Mouse (Mus musculus) neural tube, embryonic 12.5 days (tissue): ENCODE data around the gene Ogfod2. TPM values are rescaled to one million over a fixed set of nuclear protein-coding genes. Genes with fewer than 3 reads are reported as not detected.

ENCODE experiments used
- ATAC-seq: fragments of 200-750 bp; cut with Nextera tagmentation; 2 replicates; pipeline ENCODE4 v1.8.0; 2017; ENCODE audit warnings: low read depth, mild to moderate bottlenecking, moderate TSS enrichment, moderate library complexity; ENCODE audit not compliant: low FRiP score
- H3K27ac ChIP-seq: fragments of 300-500 bp; sonication (generic); 2 replicates; pipeline ENCODE4 v1.5.1; 2016
- H3K27me3 ChIP-seq: fragments of 300-500 bp; sonication (generic); replicated peaks from 2 replicates; pipeline ENCODE4 v1.6.1; 2016; ENCODE audit warnings: mild to moderate bottlenecking
- H3K36me3 ChIP-seq: fragments of 300-500 bp; sonication (generic); 2 replicates; pipeline ENCODE4 v1.6.1; 2016; ENCODE audit warnings: mild to moderate bottlenecking
- H3K4me1 ChIP-seq: fragments of 300-500 bp; sonication (generic); 2 replicates; pipeline ENCODE4 v1.6.1; 2016
- H3K4me2 ChIP-seq: fragments of 300-500 bp; sonication (generic); replicated peaks from 2 replicates; pipeline ENCODE4 v1.6.1; 2016; ENCODE audit warnings: mild to moderate bottlenecking
- H3K4me3 ChIP-seq: fragments of 300-500 bp; sonication (generic); 2 replicates; pipeline ENCODE4 v1.5.1; 2016
- H3K9ac ChIP-seq: fragments of 300-500 bp; sonication (generic); 2 replicates; pipeline ENCODE4 v1.6.1; 2016; ENCODE audit warnings: mild to moderate bottlenecking
- H3K9me3 ChIP-seq: fragments of 300-500 bp; sonication (generic); 2 replicates; pipeline ENCODE4 v1.6.1; 2016; ENCODE audit warnings: mild to moderate bottlenecking
- WGBS: fragments of 180-500 bp; shearing (Covaris S2); methylation state at CpG from one replicate; pipeline ENCODE4 v1.1.7; 2016; 5-methylcytosine and 5-hydroxymethylcytosine counted together
- polyA plus RNA-seq: library from polyadenylated mRNA; unstranded; fragments of >200 nt; fragmentation: Nextera tagmentation; extraction: Ambion mirVana; gene quantifications from 2 replicates; pipeline ENCODE4 v1.2.1, GENCODE M21; 2016

Gene Ogfod2
- polyA plus RNA-seq, 1 experiment from 2014 or later: 28.1 TPM

DNA sequence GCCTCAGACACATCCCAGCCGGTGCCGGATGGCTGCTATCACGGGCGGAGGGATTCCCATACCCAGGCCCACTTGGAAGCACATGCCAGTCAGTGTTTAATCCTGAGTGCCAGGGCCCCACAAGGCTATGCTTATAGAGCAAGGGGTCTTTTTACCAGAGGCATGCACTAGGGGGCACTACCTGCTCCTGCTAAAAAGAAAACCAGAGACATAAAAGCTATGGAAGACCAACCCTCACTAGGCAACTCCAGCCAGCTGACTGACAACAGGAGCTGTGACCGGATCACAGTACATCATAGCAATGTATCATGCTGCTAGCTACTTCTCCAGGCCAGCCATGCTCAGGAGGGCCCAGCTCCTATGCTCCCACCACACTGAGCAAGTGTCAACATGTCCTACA is 50.5 kb downstream of the Ogfod2 start:
- H3K4me1 ChIP-seq: peaks cover 58% of the 10 kb centered on the region
- H3K27ac ChIP-seq: no peak overlapping the region
- H3K9ac ChIP-seq: no peak overlapping the region
- H3K4me3 ChIP-seq: no peak overlapping the region
- H3K9me3 ChIP-seq: no peaks in the 10 kb centered on the region
- no peaks in the 10 kb centered on the region for H3K27me3 ChIP-seq
- 52% methylated on average over 5 of the region's 5 CpGs for WGBS
- no peaks in the 10 kb centered on the region for H3K36me3 ChIP-seq
- ATAC-seq: 0 out of 2 replicates have a peak, but pooled peaks have one; percentile 36
- no peak overlapping the region for H3K4me2 ChIP-seq

DNA sequence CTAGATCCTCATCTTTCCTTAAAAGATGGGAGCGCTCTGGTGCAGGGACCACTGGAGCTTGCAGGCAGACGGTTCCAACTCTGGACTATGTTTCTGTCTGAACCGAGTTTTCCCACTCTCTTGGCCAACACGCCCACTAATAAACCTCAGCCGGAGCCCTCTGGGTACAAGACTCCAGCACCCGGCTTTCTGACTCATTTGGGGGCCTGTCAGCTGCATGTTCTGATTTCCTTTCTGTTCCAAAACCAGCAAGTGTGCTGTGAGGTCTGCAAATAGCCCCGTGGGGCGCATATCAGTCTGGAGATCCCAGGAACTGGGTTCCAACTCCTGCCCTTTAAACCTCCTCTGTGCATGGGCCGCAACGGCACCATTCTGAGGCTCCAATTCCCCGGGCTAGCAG is 51.3 kb downstream of the Ogfod2 start:
- Histone ChIP-seq H3K36me3 (no peaks in the 10 kb centered on the region), H3K27ac (no peak overlapping the region), H3K9me3 (no peaks in the 10 kb centered on the region), H3K4me3 (no peak overlapping the region), H3K4me1 (peaks cover 62% of the 10 kb centered on the region), H3K27me3 (no peaks in the 10 kb centered on the region), H3K9ac (no peak overlapping the region), H3K4me2 (no peak overlapping the region)
- no peak for ATAC-seq
- 76% methylated on average over 11 of the region's 11 CpGs for WGBS

Other genes starting within 250 kb of the Ogfod2 start
- not detected in 2 replicates for gene Hcar2, start 246.8 kb upstream of the Ogfod2 start, polyA plus RNA-seq
- gene Hcar1, start 232.3 kb upstream of the Ogfod2 start, polyA plus RNA-seq: not detected in 2 replicates
- gene Denr, start 205.1 kb upstream of the Ogfod2 start, polyA plus RNA-seq: 149 and 159 TPM in 2 replicates
- gene Gm43518, start 184.9 kb upstream of the Ogfod2 start, polyA plus RNA-seq: 2.4 and 3.4 TPM in 2 replicates
- gene Ccdc62, start 181.6 kb upstream of the Ogfod2 start, polyA plus RNA-seq: 5.9 and 7.9 TPM in 2 replicates
- 12.6 and 14.6 TPM in 2 replicates for gene Hip1r, start 138.7 kb upstream of the Ogfod2 start, polyA plus RNA-seq
- gene Vps37b, start 80.0 kb upstream of the Ogfod2 start, polyA plus RNA-seq: 70.9 and 71.2 TPM in 2 replicates
- 4.1 and 4.7 TPM in 2 replicates for gene Abcb9, start 16.5 kb upstream of the Ogfod2 start, polyA plus RNA-seq
- 93.1 and 98.9 TPM in 2 replicates for gene Arl6ip4, start 3.8 kb downstream of the Ogfod2 start, polyA plus RNA-seq
- 6.3 and 7.4 TPM in 2 replicates for gene Pitpnm2, start 137.5 kb downstream of the Ogfod2 start, polyA plus RNA-seq
- gene Mphosph9, start 215.7 kb downstream of the Ogfod2 start, polyA plus RNA-seq: 17.9 and 18.8 TPM in 2 replicates
- gene 2810006K23Rik, start 215.8 kb downstream of the Ogfod2 start, polyA plus RNA-seq: 21.2 and 22.9 TPM in 2 replicates